Mouse (Mus musculus) gastrocnemius, adult 18-20 months (tissue): ENCODE data around the gene Rcn3. TPM values are rescaled to one million over a fixed set of nuclear protein-coding genes. Genes with fewer than 3 reads are reported as not detected.

Source experiments
- DNase-seq: peaks from one replicate; pipeline ENCODE4 v3.0.0; 2021; ENCODE audit warnings: low spot score
- total RNA-seq, 2 experiments: library from RNA; stranded (reverse); gene quantifications; 2 replicates each; pipeline ENCODE4 v1.2.3; 2021

The Rcn3 gene
- total RNA-seq, 2 experiments from 2014 or later, result 8.0 to 12.5 TPM

GRCm38 (mm10) chr7:45075405-45075804, 16.6 kb downstream of the Rcn3 start:
- DNase-seq, result peak; percentile 61

- no peak for DNase-seq
Measured at GRCm38 (mm10) chr7:45073949-45074348, 18.1 kb downstream of the Rcn3 start.

- no peak for DNase-seq
Measured at GRCm38 (mm10) chr7:45073171-45073707, 18.8 kb downstream of the Rcn3 start.

GRCm38 (mm10) chr7:45072230-45072629, 19.8 kb downstream of the Rcn3 start:
- no peak for DNase-seq

DNA sequence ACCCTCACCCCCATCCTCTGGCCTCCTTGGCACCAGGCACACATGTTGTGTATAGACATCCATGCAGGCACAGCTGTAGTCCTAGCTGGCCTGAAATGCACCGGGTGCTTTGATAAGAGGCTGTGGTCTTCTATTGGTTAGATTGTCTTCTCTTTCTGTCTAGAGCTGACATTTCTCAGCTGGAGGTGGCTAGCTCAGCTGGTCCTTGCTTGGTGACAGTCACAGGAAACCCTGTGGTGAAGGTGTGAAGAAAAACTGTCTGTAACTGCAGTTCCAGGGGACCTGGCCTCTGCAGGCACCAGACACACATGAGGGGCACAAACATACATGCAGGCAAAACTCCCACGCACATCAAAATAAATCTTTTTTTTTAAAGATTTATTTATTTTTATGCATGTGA, 22.4 kb downstream of the Rcn3 start:
- DNase-seq, result no peak

- peak; percentile 63 for DNase-seq
Measured at GRCm38 (mm10) chr7:45068000-45068318, 24.1 kb downstream of the Rcn3 start.

DNA sequence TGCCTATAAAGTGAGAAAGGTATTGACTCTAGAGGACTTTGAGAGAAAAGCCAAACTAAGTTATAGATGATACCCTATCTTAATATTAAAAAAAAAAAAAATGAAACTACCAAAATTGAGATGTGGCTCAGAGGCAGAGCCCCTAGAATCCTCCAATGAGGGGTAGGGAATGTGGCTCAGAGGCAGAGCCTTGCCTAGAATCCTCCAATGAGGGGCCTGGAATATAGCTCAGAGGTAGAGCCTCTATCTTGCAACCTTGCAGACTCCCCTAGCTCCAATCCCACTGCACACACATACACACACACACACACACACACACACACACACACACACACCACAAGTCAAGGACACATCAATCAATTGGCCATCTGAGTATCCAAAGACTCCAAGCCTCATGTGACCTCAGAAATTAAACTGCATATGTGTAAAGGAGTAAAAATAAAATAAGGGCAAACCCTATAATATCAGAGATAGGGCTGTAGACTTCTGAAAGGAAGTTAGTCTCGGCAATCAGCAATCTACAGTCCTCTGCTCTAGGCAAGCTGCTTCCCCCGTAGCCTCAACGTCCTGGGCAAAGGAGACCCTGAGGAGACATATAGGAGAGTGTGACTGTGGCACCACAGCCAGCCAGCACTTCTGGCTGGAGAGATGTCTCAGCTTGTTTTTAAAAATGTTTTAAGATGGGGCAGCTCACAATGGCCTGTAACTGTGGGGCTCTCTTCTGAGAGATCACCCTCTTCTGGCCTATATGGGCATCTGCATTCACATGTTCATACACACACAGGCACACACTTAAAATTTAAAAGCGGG, 24.6 kb downstream of the Rcn3 start:
- no peak for DNase-seq

DNA sequence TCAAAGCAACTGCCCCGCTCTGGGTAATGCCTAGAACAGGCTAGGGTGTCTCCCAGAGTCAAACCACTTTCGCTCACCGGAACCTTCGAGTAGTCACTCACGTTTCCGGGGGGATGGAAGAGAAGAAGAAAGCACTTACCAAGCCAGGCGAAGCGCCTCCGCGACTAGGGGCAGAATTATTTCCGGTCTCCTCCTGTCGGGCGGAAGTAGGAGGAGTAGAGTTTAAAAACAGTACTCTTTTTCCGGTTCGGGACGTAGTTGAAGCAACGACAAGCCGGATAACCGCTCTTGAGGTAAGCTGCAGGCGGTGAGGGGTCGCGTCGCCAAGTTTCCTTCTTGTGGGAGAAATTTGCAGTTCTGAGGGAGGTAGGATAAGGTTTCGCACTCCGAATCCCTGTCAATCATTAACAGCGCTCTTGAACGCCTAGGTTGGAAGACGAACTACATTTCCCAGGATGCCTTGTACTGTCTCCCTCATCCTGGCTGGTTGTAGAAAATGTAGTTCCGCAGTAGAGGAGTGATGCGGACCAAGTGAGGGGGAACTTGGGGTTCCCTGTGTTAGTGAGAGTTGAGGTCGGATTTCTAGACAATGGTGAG, 29.7 kb downstream of the Rcn3 start, which contains the start of the genes Nosip and Prrg2:
Gene Nosip (plus strand): TSS at position 191 of the 597 bp plus-strand sequence.
Gene Prrg2 (minus strand): TSS at position 439 of the 597 bp plus-strand sequence.
- DNase-seq, result peak; percentile 98

- no peak for DNase-seq
Measured at GRCm38 (mm10) chr7:45061532-45062075, 30.4 kb downstream of the Rcn3 start.

DNA sequence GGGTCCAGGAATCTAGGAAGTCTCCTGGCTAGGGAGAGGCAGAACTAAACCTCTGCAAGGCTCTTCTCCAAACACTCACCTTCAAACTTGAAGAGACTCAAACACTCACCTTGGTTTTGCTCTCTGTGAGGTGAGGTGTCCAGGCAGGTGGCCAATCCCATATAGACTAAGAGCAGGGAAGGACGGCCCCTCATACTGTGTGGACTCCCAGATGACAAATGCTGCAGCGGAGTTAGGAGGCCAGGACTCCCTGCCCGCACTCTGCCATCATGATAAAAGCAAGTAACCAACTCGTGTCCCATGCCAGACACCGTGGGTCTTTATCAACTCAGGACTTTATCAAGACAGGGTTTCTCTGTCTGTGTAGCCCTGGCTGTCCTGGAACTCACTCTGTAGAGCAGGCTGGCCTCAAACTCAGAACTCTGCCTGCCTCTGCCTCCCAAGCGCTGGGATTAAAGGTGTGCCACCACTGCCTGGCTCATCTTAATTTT, 31.3 kb downstream of the Rcn3 start:
- DNase-seq, result no peak

- no peak for DNase-seq
Measured at GRCm38 (mm10) chr7:45058607-45059571, 33.1 kb downstream of the Rcn3 start.

- DNase-seq, result no peak
Measured at GRCm38 (mm10) chr7:45056972-45057348, 35.1 kb downstream of the Rcn3 start.

GRCm38 (mm10) chr7:45056329-45056971, 35.6 kb downstream of the Rcn3 start:
- no peak for DNase-seq

DNA sequence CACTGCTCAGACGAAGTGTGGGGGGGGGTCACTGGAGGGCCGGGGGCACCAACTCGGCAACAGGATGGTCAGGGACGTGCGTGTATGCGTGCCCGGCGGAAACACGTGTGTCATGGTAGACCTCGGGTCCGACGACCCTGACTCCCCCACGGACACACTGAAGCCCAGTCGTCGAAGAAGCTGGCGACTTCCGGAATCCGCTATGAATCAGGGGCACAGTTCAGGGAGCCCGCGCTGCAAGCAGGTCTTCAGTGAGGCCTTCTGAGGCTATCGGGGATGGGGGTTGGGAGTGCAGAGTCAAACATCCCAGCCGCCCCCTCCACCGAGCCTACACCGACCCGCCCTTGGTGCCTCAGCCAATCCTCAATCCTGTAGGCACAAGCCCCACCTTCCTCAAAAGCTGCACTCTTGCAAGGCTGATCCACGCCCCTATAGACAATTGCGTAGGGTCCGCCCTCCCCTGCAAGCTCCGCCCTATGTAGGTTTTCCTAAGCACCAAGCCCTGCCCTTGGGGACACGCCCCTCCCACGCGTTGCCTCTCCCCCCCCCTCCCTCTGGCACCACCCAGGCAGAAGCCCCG, 38.0 kb downstream of the Rcn3 start:
- peak; percentile 95 for DNase-seq

DNA sequence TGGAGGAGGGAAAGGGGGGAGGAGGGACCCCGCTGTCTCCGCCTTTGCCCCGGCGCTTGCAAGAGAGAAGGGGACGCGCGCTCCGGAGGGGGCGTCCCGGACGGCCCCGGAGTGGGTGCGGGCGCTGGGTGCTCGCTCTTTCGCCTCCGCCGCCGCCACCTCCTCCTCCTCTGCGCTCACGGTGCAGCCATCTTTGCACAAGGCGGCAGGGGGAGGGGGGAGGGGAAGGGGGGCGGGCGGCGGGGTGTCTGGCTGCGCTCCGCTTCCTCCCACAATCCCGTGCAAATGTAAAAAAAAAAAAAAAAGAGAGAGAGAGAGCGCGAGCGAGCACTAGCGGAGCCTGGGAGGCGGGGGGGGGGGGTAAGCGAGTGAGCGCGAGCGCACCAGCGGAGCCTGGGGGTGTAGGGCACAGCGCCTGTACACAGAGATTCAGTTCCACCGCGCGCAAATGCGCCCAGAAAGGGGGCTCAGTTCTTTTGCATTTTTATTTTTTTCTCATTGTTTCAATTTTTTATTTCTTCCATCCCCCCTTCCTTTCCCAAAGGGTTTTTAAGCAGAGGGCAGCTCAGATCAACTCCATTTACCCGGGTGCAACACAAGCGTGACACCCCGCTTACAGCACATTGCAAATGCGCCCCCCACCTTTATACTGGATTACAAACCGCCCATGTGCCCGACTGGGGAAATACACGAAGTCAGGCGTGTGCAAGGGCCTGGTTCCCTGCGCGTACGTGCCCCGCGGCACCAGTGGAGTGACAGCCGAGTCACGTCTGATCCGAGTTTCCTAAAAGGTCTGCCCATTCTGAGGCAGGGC, 38.7 kb downstream of the Rcn3 start:
- DNase-seq, result peak; percentile 71

GRCm38 (mm10) chr7:45052862-45053116, 39.2 kb downstream of the Rcn3 start, which contains the start of gene Prr12:
Gene Prr12 (minus strand): TSS chr7:45052881.
- DNase-seq, result no peak

DNA sequence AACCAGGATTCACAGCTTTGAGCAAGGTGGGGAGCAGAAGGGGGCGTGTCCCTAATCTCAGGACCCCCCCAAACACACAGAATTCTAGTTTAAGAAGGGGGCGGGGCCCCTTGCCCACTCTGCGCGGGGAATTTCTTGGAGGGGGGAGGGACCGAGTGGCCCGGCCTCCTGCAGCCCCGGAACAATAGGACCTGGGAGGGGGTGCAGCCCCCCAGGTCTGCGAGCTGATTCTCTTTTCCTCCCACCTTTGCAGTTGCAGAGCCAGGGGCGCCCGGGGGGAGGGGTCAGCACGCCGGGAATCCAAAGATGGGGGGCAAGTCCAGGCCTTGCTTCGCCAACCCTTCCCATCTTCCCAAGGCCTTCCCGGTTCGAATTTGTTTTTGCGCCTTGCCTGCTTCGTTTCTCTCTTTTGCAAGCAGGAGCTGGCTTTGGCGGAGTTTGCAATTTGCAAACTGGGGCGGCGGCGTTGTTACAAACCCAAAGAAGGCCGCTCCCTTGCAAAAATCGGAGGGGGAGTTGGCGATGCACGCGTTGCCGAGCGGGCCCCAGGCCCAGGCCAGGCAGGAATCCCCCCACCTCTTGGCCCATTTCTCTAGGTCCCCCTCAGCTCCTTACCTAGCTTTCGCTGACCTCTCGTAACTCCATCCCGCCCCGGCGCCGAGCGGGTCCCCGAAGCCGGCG, 39.7 kb downstream of the Rcn3 start:
- peak; percentile 37 for DNase-seq

DNA sequence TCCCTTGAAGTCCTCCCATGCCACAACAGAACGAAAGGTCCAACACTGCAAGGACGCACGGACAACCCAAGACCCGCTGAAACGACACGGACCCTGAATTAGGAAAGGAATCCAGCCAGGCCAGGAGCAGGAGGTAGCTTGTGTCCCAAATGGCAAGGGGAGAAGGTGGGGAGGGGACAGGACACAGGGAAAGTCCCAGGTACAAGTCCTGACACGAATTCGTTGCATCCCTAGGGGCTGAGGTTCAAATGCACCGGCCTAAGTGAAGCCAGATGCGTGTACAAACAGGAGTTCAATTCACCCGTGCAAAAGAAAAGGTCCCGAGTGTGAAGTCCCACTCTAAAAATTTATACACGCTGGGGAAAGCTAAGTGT, 40.4 kb downstream of the Rcn3 start:
- DNase-seq, result no peak
